Mouse (Mus musculus) liver, adult 2 months (tissue): ENCODE measurements around the gene Wrap53. TPM values are rescaled to one million over a fixed set of nuclear protein-coding genes. Genes with fewer than 3 reads are reported as not detected.
"Not testable (repeated sequence)": the region's sequence is repeated elsewhere in the genome, so short reads cannot be mapped to it uniquely, and the experiment has no call there.

ENCODE experiments used
- DNase-seq: peaks from one replicate; pipeline ENCODE4 v3.0.0-alpha.2; 2011; ENCODE audit warnings: low read depth, low spot score; ENCODE audit errors: extremely low read depth
- H3K27ac ChIP-seq: fragments of 200-500 bp; replicated peaks from 2 replicates; pipeline ENCODE4 v1.5.1; 2012; ENCODE audit warnings: low read depth, mild to moderate bottlenecking, control low read depth, inconsistent platforms, low read length; ENCODE audit not compliant: insufficient read depth
- H3K27me3 ChIP-seq: fragments of 200-500 bp; 2 replicates; pipeline ENCODE4 v1.6.1; 2012; ENCODE audit warnings: mild to moderate bottlenecking, moderate library complexity, low read length, inconsistent platforms; ENCODE audit not compliant: control insufficient read depth, insufficient read depth
- H3K36me3 ChIP-seq: fragments of 200-500 bp; 2 replicates; pipeline ENCODE4 v1.6.1; 2012; ENCODE audit warnings: low read length, inconsistent platforms; ENCODE audit not compliant: control insufficient read depth, insufficient read depth
- H3K4me1 ChIP-seq: fragments of 200-500 bp; 2 replicates; pipeline ENCODE4 v1.6.1; 2011; ENCODE audit warnings: low read length; ENCODE audit not compliant: control insufficient read depth, insufficient read depth
- H3K4me3 ChIP-seq: fragments of 200-500 bp; 2 replicates; pipeline ENCODE4 v1.5.1; 2011; ENCODE audit warnings: low read depth, mild to moderate bottlenecking, control low read depth, low read length, moderate library complexity; ENCODE audit not compliant: insufficient read depth
- H3K79me2 ChIP-seq: fragments of 200-500 bp; 2 replicates; pipeline ENCODE4 v1.6.1; 2012; ENCODE audit warnings: inconsistent platforms, mild to moderate bottlenecking, low read length, moderate library complexity; ENCODE audit not compliant: control insufficient read depth, insufficient read depth
- H3K9ac ChIP-seq: fragments of 200-500 bp; 2 replicates; pipeline ENCODE4 v1.6.1; 2012; ENCODE audit warnings: low read depth, mild to moderate bottlenecking, control low read depth, inconsistent platforms, low read length
- CTCF ChIP-seq: fragments of 200-500 bp; IDR thresholded peaks from 2 replicates; pipeline ENCODE4 v1.5.1; 2011; ENCODE audit warnings: low read depth, low read length, control low read depth
- POLR2A ChIP-seq: fragments of 200-500 bp; IDR thresholded peaks from 2 replicates; pipeline ENCODE4 v1.6.1; 2011; ENCODE audit warnings: low read length, control low read depth; ENCODE audit not compliant: insufficient read depth; ENCODE audit errors: extremely low read depth
- WGBS: fragments of 180-500 bp; shearing (Covaris S2); methylation state at CpG from one replicate; pipeline ENCODE4 v1.1.7; 2018; 5-methylcytosine and 5-hydroxymethylcytosine counted together
- polyA plus RNA-seq: library from polyadenylated mRNA; depleted of rRNA; stranded (reverse); fragments of >200 nt; gene quantifications from 2 replicates; pipeline ENCODE4 v1.2.3, GENCODE M21; 2012
- total RNA-seq: library from RNA; depleted of rRNA; stranded (reverse); fragments of >200 nt; gene quantifications from 2 replicates; pipeline ENCODE4 v1.2.3, GENCODE M21; 2014

Wrap53 gene
- total and polyA plus RNA-seq, 2 experiments, result 5.6 to 11.2 TPM

GRCm38 (mm10) chr11:69547071-69547470, 33.0 kb downstream of the Wrap53 start:
- Histone ChIP-seq H3K79me2 (no peaks in the 10 kb centered on the region), H3K36me3 (no peaks in the 10 kb centered on the region), H3K4me3 (peak overlapping the region; percentile 50; the same call in 1 of the 2 replicates), H3K27ac (no peak overlapping the region), H3K9ac (peak overlapping the region; percentile 20; the same call in 1 of the 2 replicates), H3K27me3 (0 out of 2 replicates have a peak, but pooled peaks cover 2% of the 10 kb centered on the region), H3K4me1 (peaks cover 8% of the 10 kb centered on the region)
- WGBS, result 5% methylated on average over 15 of the region's 15 CpGs
- peak; percentile 73 for TF ChIP-seq CTCF
- TF ChIP-seq POLR2A, result no peak
- peak; percentile 25 for DNase-seq

DNA sequence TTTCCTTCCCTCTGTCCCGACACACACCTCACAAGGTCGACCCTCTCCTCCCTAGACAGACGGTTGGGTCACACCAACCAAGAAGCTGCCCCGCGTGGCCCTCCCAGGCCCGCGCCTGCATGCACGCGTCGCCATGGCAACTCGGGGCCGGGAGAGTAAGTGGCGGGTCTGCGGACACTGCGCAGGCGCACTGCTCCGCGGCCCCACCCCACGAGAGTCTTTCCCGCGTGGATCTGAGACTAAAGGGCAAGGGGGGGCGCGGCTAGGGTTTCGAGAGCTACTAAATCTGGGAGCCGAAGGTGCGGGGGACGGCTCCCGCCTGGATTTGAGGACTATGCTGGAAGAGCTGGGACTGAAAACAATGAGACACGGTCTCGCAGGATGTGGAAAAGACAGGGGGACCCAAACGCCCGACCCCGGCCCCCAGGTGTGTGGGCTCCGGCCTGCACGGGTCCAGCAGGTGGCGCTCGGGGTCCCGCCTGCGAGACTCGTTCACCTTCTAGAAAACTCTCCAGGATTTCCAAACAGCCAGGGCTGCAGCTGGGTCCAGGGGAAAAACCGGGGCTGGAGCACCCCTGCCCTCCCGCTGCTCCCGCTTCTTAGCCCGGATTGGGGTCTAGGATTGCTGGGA, 33.5 kb downstream of the Wrap53 start:
- DNase-seq, result peak; percentile 20
- 1% methylated on average over 44 of the region's 44 CpGs for WGBS
- TF ChIP-seq CTCF (peak; percentile 65), POLR2A (no peak)
- Histone ChIP-seq H3K79me2 (no peaks in the 10 kb centered on the region), H3K27ac (no peak overlapping the region), H3K9ac (peak overlapping the region; percentile 20), H3K4me1 (peaks cover 8% of the 10 kb centered on the region), H3K4me3 (peak overlapping the region; percentile 50), H3K36me3 (no peaks in the 10 kb centered on the region), H3K27me3 (0 out of 2 replicates have a peak, but pooled peaks cover 2% of the 10 kb centered on the region)

DNA sequence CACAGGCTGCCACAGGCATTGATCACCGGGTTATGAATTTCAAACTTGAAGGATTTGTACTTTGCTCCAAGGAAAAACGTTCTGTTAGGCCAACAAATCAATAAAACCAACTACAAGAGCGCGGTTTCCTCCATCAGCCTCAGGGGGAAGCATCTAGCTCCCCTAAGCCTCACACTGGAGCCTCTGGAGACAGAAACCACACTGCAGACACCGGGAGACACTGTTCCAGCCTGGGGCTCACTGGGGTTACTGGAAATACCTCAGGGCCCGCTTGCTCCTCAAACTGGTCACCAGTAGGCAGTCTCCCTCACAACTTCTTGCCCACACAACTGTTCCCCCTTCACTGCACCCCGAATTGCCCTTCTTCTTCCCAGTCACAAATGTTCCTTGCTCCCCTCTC, 34.1 kb downstream of the Wrap53 start:
- 0 out of 2 replicates have a peak overlapping the region, but pooled peaks have one; percentile 20 for H3K9ac ChIP-seq
- TF ChIP-seq CTCF (no peak), POLR2A (no peak)
- WGBS, result 31% methylated on average over 7 of the region's 7 CpGs
- peak; percentile 15 for DNase-seq
- 0 out of 2 replicates have a peak, but pooled peaks cover 2% of the 10 kb centered on the region for H3K27me3 ChIP-seq
- H3K27ac ChIP-seq, result no peak overlapping the region
- H3K4me1 ChIP-seq, result peaks cover 8% of the 10 kb centered on the region
- no peaks in the 10 kb centered on the region for H3K79me2 ChIP-seq
- H3K4me3 ChIP-seq, result no peak overlapping the region
- H3K36me3 ChIP-seq, result no peaks in the 10 kb centered on the region

GRCm38 (mm10) chr11:69543598-69543997, 36.5 kb downstream of the Wrap53 start:
- H3K27ac ChIP-seq, result no peak overlapping the region
- H3K9ac ChIP-seq, result no peak overlapping the region
- H3K4me3 ChIP-seq, result no peak overlapping the region
- no peaks in the 10 kb centered on the region for H3K79me2 ChIP-seq
- TF ChIP-seq CTCF (no peak), POLR2A (no peak)
- H3K4me1 ChIP-seq, result peaks cover 8% of the 10 kb centered on the region
- WGBS, result 83% methylated on average over 3 of the region's 3 CpGs
- no peaks in the 10 kb centered on the region for H3K36me3 ChIP-seq
- 0 out of 2 replicates have a peak, but pooled peaks cover 2% of the 10 kb centered on the region for H3K27me3 ChIP-seq
- DNase-seq, result no peak

DNA sequence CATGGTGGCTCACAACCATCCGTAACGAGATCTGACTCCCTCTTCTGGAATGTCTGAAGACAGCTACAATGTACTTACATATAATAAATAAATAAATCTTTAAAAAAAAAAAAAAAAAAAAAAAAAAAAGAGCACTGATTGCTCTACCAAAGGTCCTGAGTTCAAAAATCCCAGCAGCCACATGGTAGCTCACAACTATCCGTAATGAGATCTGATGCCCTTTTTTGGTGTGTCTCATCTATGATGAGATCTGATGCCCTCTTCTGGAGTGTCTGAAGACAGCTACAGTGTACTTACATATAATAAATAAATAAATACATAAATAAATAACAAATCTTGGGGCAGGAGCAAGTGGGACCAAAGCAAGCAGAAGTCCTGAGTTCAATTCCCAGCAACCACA, 38.3 kb downstream of the Wrap53 start:
- H3K4me1 ChIP-seq, H3K36me3 ChIP-seq, DNase-seq, H3K9ac ChIP-seq, H3K4me3 ChIP-seq, H3K27ac ChIP-seq, H3K79me2 ChIP-seq, H3K27me3 ChIP-seq: not testable (repeated sequence)
- WGBS, result 69% methylated on average over 1 of the region's 3 CpGs

- Histone ChIP-seq H3K36me3 (no peaks in the 10 kb centered on the region), H3K4me3 (no peak overlapping the region), H3K27me3 (no peaks in the 10 kb centered on the region), H3K79me2 (no peaks in the 10 kb centered on the region), H3K27ac (no peak overlapping the region), H3K4me1 (no peaks in the 10 kb centered on the region), H3K9ac (no peak overlapping the region)
- 97% methylated on average over 2 of the region's 2 CpGs for WGBS
- no peak for DNase-seq
- TF ChIP-seq CTCF, result no peak
- no peak for TF ChIP-seq POLR2A
Measured at GRCm38 (mm10) chr11:69540700-69541099, 39.4 kb downstream of the Wrap53 start.
